Mouse (Mus musculus) CD4-positive, CD25-positive, alpha-beta regulatory T cell, adult 2 months (primary cell): ENCODE data around the gene Phf1.
"Not testable (repeated sequence)": the region's sequence is repeated elsewhere in the genome, so short reads cannot be mapped to it uniquely, and the experiment has no call there.

Source experiments
- DNase-seq: peaks from one replicate; pipeline ENCODE4 v3.0.0-alpha.2; 2012; ENCODE audit warnings: low read depth, low spot score

Phf1 gene

DNA sequence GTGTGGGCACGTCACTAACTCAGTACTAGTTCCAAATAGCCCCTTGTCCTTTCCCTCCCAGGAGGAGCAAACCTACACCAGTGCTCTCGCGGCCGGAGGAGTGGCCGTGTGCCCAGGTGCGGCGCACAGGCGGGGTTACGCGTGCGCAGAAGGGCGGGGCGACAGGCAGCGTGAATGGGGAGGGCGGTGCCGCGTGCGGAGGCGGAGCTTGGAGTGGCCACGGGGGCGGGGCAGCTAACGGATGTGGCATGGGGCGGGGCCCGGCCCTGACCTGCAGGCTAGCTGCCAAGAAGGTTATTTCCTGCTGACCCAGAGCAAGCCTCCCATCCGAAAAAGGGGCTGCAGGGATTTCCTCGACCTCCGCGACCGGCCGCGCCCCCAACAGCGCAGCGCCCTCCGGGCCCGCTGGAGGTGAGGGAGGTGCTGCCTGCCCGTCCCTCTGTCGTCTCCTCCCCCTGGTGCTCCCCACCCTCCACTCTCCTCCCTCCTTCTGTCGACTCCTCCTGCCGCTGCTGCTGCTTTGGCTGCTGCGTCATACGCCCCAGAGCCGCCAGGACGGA lies at the start of gene Phf1:
Gene Phf1, plus strand, starts transcription at position 214 of the 560 bp plus-strand sequence.
- peak; percentile 98 for DNase-seq

DNA sequence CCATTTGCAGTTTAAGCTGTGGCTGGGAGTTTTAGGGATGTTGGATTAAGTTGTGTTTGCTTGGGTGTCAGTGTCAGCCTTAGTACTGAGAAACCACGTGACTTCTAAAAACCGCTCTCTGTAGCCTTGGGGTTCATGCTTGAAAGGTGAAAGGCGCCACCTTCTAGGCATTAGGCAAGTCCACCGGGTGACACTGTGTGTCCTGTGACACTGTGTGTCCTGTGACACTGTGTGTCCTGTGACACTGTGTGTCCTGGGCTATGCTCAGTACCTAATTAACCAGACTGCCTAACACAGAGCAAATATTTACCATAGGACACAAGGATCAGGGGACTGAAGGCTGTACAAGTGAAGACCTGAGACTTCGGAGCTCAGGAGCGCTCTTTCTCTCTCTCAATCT lies 49.3 kb upstream of the Phf1 start:
- no peak for DNase-seq

DNA sequence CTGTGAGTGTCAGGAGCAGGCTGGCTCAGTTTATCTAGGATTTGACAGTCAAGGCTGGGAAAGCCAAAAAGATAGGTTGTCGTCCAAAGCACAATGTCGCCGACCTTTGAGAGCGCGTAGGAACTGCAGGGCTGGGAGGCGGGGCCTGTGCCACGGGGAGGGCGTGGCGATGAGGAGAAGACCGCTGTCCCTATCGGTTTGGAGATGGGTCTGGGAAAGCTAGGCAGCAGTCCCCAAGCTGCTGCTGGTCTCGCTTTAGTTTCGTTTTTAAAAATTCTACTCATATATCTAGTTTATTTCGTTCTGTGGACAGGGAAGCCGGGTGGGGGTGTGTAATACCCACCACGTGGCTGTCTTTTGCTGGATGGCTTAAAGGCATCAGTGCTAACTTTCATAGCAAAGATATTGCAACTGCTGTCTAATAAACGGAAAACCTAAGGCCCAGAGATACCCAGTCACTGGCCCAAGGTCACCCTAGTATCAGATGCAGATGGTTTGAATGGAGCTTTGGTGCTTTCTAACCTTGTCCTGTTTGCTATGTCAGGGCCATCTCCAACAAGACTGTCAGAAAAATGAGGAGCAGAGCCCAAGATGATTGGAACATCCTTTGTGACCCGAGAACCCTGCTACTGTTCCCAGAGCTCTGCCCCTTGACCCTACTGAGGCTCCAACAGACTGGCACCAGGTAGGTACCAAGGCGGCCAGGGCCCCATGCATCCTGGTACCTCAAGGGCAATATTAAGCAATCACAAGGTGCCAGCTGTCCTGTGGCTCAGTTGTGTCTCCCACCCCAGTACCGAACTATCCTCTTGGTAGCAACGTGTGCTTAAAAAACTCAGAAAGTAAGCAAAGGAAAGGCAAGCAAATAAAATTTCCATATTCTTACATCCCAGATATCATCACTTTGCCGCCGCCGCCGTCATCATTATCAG lies 47.6 kb upstream of the Phf1 start:
- DNase-seq, result peak; percentile 88

DNA sequence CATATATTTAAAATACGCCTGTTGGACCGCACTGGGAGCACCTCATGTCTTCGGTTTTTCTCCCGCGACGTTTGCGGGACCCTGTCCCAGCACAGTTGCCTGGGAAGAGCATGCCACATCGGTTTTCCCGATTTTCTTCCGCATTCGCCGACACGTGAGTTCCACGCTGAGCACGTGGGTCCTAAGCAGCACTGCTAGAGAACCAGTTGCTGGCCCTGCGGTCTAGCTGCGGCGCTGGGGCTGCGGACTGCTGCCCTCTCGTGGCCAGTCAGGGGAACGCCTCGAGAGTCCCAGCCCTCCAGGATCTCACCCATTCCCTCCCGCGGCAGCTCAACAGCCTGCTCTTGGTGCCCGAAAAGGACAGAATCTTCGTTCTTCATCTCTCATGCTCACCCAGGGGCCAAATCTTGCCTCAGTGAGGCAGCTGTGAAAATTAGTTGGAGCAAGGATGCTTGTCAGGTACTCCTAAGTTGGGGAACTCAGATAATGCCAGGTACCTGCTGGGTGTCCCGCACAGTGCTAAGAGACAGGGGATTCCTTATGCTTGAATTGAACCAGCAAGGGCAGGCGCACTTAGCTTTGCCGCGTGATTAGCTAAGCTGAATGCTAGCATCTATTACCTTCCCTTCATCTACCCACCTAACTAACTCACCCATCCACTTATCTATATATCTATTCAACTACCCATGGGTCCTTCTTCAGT lies 46.7 kb upstream of the Phf1 start:
- DNase-seq, result peak; percentile 91

DNA sequence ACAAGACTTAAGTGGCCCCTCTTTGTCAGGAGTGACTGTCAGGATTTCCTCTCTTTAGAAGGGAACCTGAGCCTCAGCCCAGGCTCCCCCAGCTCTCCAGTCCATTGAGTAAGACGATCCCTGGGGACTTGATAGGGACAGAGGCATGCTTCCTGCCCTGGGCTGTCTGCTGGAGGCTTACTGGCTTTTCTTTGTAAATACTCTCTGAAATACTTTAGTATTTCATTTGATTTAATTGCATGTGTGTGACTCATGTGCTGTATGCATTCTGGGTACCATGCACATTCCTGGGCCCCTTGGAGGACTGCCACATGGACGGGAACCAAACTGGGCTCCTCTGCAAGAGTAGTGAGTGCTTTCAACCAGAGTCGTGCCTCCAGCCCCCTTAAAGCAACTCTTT lies 44.9 kb upstream of the Phf1 start:
- DNase-seq, result no peak

DNA sequence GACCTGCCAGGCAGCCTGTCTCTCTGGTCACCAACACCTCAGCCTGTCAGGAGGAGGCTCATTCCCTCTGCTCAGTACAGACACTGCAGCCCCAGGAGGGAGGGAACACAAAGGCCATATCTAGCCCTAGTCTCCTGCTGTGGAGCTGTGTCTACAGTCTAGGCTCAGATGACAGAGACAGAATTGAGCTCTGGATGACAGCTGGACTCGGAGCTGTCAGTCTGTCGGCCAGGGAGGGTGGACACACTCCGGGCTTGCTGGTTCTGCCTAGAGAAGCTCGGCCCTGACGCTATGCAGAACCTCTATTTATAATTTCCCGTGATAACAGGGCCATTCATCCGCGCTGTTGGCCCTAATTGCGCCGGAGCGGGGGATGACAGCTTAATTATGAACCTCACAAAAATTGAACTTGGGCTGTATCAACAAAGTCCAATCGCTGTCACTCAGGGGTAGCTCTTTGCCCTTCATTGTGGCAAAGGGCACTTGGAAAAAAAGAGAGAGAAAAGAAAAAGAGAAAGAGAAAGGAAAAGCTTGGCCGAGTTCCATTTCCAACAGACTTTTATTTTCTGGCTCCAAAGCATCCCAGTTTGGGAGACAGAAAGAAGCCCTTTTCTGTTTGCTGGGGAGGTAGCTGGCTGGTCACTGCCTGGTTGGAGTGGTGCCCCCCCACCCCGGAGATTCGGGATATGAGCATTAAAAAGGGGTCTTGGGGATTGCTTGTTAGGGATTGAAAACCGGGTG lies 40.0 kb upstream of the Phf1 start:
- DNase-seq, result no peak

DNA sequence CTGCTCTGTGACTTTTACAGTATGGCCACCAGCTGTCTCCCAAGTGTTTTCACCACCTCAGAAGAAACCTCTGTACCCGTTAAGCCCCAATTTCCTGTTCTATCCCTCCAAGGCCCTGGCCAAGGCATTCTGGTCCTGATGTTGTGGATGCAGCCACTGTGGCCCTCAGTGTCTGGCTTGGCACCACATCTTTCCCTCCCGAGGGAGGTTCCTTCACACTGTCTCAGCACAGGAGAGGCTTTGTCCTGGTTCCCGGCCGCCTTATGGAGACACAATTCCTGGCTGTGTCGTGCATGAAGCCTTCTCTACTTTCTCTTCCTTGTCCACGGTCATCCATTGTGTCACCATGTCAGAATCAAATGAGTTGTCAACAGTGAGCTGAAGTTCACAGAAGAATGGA lies 39.4 kb upstream of the Phf1 start:
- no peak for DNase-seq

DNA sequence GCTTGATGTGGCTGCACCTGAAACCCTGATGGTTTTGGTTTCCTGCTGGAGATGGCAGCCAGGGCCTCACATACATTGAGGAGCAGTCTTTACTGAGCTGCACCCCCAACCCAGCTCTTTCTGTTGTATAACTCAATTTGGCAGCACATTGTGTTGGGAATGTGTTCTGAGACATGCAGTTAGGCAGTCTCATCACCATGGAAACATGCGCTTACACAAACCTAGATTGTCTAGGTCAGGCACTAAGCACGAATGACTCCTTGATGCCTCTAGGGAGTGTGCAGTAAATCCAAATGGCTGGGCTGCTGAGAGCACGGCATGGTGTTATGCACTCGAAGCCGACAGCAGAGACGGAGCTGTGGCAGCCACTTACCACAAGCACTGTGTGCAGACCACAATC lies 38.5 kb upstream of the Phf1 start:
- DNase-seq, result no peak

DNA sequence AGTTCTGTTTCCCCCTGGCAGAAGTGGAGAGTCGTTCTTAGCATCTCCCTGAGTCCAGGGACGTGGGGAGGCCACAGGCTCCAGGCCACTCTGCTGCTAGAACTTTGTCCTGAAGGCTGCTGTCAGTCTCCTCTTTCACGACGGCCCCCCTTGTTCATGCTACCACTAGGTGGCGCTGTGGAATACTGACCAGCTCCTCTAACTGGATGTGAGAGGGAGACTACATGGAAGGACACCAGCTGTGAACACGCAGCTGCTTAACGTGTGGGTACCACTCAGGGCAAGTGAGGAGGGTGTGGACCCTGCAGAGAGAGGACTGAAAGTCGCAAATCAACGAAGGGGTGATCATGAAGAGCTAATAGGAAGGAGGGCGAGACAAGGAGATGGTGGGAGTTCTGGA lies 37.3 kb upstream of the Phf1 start:
- peak; percentile 85 for DNase-seq

DNA sequence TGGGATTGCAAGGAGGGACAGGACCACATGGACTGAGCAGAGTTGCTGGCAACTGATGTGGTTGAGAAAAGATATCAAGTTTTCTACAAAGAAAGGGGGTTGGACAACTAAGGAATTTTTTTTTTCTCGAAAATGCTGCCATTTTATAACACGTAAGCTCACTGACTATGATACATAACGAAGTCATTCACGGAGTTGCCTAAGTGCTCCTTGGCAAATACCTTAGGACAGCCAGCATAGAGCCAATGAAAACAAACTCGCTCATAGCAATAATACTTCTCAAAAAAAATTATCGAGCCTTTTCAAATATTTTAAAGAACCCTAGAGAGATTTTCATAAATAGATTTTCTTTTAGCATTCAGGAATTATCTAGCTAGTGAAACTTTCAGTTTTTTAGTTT lies 31.9 kb upstream of the Phf1 start:
- no peak for DNase-seq

DNA sequence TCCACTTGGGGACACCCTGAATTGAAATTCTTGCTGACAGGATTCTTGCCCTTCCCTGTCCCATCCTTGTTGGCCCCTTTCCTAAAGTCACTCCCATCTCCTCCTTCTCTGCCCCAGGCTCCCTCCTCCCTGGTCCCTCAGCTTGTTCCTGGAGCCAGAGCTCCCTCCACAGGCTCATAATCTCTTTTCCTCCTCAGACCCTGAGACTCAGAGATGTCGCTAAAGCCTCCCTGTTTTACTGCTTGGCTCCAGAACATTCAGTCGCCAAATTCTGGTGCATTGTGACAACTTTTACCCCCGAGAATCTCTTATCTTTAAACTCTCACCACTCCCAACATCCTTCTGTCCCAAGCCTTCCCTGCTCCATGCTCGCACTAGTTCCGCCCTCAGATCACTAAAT lies 28.5 kb upstream of the Phf1 start:
- DNase-seq, result no peak

DNA sequence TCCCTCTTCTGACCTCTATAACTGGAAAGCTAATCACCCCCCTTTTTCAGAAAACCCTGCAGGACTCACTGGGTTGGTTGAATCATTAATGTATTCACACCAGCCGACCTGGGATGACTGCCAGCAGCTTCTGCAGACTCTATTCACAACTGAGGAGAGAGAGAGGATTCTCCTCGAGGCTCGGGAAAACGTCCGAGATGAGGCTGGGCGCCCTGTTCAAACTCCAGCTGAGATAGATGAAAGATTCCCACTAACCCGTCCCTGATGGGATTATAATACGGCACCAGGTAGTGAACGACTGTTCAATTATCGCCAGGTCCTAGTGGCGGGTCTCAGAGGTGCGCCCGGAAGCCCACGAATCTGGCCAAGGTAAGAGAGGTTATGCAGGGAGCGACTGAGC lies 25.3 kb upstream of the Phf1 start:
- not testable (repeated sequence) for DNase-seq

DNA sequence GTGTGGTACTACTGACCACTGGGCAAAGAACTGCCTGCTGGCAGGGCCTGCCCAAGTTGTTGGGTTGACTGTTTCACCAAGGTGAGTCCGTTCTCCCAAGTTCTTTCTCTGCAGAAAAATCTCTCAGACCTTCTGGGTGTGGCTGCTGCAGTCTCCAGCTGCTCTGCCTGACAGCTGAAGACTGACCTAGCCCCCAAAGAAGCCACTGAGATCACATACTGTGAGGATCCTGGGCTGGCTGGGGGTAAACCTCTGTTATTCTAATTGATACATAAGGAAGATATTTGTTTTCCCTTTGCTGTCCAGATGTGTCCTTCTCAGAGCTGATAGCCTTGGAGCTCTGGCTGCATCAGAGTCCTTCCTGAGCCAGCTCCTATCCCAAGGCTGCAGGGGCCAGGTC lies 17.6 kb upstream of the Phf1 start:
- DNase-seq, result no peak

DNA sequence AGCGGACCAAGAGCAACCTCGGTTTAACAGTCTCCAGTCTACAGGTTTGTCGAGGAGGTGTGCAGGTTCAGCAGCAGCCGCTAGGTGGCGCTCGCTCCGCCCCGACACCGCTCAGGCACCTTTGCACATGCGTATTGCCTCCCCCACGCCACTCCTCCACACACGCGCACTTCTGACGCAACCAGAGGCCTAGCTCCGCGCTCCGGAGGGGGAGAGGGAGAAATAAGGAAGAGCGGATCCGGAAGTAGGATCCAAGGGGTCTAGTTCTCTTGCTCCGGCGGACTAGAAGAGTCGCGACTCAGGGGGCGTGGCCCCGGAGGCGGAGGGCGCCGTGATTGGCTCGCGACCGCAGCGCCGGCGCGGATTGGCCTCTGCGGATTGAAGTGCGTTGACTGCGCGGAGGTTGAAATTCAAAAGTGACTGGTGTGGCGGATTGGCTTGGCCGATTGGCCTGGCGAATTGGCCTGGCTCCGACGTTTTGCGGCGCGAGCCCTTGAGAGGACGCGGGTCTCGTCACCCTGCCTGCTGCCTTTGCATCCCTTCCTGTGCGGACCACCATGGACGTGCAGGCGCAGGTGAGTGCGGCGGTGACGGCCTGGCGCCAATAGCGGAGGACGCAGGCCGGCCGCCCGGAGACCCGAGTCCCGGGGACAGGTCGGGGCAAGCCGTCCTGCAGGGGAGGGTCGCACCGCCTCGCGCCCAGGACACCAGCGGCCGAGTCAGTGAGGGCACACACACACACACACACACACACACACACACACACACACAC lies 16.0 kb upstream of the Phf1 start, which contains the start of gene Kifc5b:
Gene Kifc5b, plus strand, starts transcription at position 381 of the 772 bp plus-strand sequence.
- DNase-seq, result peak; percentile 99

DNA sequence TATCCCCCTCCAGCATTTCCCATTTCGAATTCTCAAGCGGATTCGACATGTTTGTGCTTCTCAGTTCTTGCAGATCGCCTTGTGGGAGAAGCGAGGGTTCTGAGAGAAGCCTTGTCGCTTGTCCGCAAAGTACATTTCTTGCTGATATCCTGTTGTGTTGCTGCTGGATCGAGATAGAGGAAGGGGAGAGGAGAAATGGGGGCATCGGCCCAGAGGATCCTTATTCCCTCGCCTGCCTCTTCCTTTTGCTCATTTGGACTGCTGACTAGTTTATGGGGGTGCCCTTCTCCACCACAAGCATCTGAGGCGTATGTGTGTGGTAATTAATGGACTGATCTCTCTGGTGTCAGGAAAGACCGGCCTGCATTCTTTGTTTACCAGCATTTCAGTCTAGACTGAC lies 15.3 kb upstream of the Phf1 start:
- DNase-seq, result not testable (repeated sequence)

DNA sequence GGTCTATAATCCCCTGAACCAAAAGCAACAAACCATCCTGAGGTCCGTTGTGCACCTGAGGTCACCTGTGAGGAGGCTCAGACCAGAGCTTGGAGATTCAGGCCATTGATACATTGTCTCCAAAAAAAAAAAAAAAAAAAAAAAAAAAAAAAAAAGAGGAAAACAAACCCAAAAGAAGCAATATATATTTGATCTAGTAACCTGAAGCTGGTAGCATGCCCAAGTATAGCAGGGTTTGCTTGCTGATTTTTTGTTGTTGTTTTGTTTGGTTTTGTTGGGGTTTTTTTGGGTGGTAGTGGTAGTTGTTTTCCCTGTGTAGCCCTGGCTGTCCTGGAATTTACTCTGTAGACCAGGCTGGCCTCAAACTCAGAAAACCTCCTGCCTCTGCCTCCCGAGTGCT lies 14.5 kb upstream of the Phf1 start:
- DNase-seq, result no peak

DNA sequence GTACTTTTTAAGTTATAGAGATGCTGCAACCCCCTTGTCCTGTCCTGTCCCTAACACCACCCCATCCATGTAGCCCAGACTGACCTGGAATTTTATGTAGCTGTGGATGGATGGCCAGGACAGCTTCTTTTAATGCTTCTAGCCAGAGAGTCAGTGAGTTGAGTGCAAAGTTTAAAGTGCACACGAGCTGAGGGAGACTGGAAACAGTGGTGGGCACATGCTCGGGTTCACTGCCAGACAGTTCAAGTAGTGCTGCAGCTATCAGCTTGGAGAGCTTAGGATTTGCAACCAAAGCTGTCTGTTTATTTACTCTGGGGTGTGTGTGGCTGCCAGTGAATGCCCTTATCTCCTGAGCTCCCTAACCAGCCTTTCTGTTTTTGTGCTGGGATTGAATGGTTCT lies 13.3 kb upstream of the Phf1 start:
- DNase-seq, result not testable (repeated sequence)

DNA sequence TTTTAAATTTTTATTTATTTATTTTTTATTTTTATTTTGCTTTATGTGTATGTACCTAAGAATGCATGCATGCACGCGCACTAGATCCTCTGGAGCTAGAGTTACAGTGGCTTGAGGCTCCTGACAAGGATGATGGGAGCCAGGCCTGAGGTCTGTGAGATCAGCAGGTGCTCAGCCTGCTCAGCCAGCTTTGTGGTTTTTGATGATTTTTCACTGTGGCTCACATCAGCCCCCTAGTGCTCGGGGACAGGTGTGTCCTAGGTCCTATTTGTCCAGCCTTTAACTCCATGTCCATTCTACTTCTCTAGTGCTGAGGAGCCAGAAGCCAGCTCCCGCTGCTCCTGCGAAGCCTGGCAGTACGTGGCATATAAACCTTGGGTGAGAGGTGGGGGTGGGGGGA lies 10.5 kb upstream of the Phf1 start:
- not testable (repeated sequence) for DNase-seq

DNA sequence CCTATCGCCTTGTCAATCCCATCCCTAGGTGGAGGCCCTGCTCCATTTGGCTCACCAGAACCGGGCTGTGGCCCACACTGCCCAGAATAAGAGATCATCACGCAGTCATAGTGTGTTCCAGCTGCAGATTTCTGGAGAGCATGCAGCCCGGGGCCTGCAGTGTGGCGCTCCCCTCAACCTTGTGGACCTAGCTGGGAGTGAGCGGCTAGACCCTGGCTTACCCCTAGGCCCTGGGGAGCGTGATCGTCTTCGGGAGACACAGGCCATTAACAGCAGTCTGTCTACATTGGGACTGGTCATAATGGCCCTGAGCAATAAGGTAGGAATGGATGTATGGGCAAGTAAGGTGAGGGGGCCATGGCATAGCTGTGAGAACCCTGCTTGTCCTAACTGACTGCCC lies 7.4 kb upstream of the Phf1 start:
- DNase-seq, result not testable (repeated sequence)

DNA sequence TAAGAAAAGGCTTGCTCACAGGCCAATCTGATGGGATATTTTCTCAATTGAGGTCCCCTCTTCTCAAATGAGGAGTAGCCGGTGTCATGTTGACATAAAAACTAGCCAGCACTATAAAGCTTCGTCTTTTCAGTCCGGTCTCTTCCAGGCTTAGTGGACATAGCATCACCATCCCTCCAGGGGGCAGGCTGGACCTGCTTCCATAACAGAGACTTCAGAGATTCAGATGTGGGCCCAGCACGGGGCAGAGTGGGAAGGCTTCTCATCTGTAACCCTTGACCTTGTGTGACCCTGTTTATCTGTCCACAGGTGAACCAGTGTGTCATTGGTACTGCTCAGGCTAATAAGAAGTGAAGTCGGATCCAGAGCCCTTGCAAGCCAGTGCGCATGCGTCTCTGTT lies 1.1 kb upstream of the Phf1 start:
- peak; percentile 47 for DNase-seq

DNA sequence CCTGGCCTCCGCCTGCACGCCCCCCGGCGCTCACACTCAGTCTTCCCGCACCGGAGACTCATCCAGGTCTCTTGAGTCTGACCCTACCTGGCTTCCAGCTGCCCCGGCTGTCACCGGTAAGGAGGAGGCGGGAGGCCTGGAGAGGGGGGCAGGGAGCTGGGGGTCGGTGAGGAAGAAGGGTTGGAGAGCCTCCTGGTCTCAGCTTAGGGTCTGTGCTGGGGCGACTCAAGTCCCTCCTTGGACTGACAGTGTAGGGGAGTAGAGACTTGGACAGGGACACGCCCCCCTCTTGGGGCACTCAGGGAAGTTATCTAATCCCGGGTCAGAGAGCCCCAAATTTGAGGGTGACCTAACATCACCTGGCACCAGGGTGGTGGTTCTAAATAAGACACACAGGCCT lies 567 bp downstream of the Phf1 start:
- DNase-seq, result no peak
